Mouse (Mus musculus) kidney, postnatal 0 days (tissue): ENCODE measurements around the gene Sept9. TPM values are rescaled to one million over a fixed set of nuclear protein-coding genes. Genes with fewer than 3 reads are reported as not detected.

Experiments used
- ATAC-seq: fragments of 200-750 bp; cut with Nextera tagmentation; replicated peaks from 2 replicates; pipeline ENCODE4 v1.8.0; 2017; ENCODE audit warnings: low read depth, moderate number of reproducible peaks, moderate TSS enrichment, moderate library complexity; ENCODE audit not compliant: low FRiP score
- DNase-seq: peaks from one replicate; pipeline ENCODE4 v3.0.0-alpha.2; 2016; ENCODE audit warnings: low spot score
- H3K27ac ChIP-seq: fragments of 300-500 bp; sonication (generic); 2 replicates; pipeline ENCODE4 v1.5.1; 2014; ENCODE audit warnings: mild to moderate bottlenecking
- H3K27me3 ChIP-seq: fragments of 300-500 bp; sonication (generic); 2 replicates; pipeline ENCODE4 v1.6.1; 2014; ENCODE audit warnings: low read length, mixed read lengths; ENCODE audit not compliant: insufficient read depth
- H3K36me3 ChIP-seq: fragments of 300-500 bp; sonication (generic); 2 replicates; pipeline ENCODE4 v1.6.1; 2014; ENCODE audit warnings: low read length, mixed read lengths; ENCODE audit not compliant: insufficient read depth
- H3K4me1 ChIP-seq: fragments of 300-500 bp; sonication (generic); replicated peaks from 2 replicates; pipeline ENCODE4 v1.6.1; 2014; ENCODE audit warnings: antibody characterized with exemption, low read length, mixed read lengths; ENCODE audit not compliant: insufficient read depth
- H3K4me2 ChIP-seq: fragments of 300-500 bp; sonication (generic); 2 replicates; pipeline ENCODE4 v1.6.1; 2014; ENCODE audit warnings: mild to moderate bottlenecking, low read length, moderate library complexity, mixed read lengths
- H3K4me3 ChIP-seq: fragments of 300-500 bp; sonication (generic); replicated peaks from 2 replicates; pipeline ENCODE4 v1.5.1; 2014; ENCODE audit warnings: low read depth, low read length
- H3K9ac ChIP-seq: fragments of 300-500 bp; sonication (generic); 2 replicates; pipeline ENCODE4 v1.6.1; 2014; ENCODE audit warnings: low read depth, low read length
- H3K9me3 ChIP-seq: fragments of 300-500 bp; sonication (generic); replicated peaks from 2 replicates; pipeline ENCODE4 v1.6.1; 2016; ENCODE audit warnings: low read length, inconsistent platforms, mixed read lengths
- CTCF ChIP-seq: IDR thresholded peaks from 2 replicates; pipeline ENCODE4 v1.5.1; 2016; ENCODE audit warnings: antibody characterized with exemption, low read depth, mild to moderate bottlenecking, moderate library complexity
- WGBS: fragments of 180-500 bp; shearing (Covaris S2); extraction: QIAGEN DNeasy Blood & Tissue Kit; methylation state at CpG from one replicate; pipeline ENCODE4 v1.1.7; 2014; 5-methylcytosine and 5-hydroxymethylcytosine counted together
- polyA plus RNA-seq: library from polyadenylated mRNA; unstranded; fragments of >200 nt; fragmentation: Nextera tagmentation; extraction: Ambion mirVana; gene quantifications from 2 replicates; pipeline ENCODE4 v1.2.1, GENCODE M21; 2015

Gene Sept9
- polyA plus RNA-seq, 1 experiment from 2014 or later, result 71.2 TPM

GRCm38 (mm10) chr11:117174924-117175323 lies 24.5 kb upstream of the Sept9 start:
- DNase-seq (peak; percentile 70), ATAC-seq (no peak)
- Histone ChIP-seq H3K9ac (peak overlapping the region; percentile 0; the same call in 1 of the 2 replicates), H3K27me3 (no peaks in the 10 kb centered on the region), H3K36me3 (no peaks in the 10 kb centered on the region), H3K4me2 (peak overlapping the region; percentile 47), H3K4me3 (peak overlapping the region; percentile 24; the same call in 1 of the 2 replicates), H3K4me1 (no peaks in the 10 kb centered on the region; the same call in 1 of the 2 replicates), H3K27ac (peak overlapping the region; percentile 55), H3K9me3 (no peaks in the 10 kb centered on the region)
- no peak for TF ChIP-seq CTCF
- WGBS, result 27% methylated on average over 15 of the region's 15 CpGs

DNA sequence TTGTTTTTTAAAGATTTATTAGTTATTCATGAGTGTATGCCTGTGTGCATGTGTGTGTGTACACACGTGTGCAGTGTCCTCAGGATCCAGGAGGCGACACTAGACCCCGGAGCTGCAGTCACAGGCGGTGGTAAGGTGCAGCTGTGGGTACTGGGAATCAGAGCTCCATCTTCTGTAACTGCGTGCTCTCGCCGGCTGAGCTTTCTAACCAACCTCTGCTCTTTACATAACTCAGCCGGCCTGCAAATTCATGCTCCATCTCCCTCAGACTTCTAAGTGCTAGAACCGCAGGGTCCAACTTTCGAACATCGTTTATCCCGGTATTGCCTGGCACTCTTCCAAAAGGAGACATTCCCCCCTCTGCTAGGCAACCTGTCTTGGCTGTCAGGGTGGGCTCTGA lies 24.0 kb upstream of the Sept9 start:
- TF ChIP-seq CTCF, result no peak
- Histone ChIP-seq H3K4me1 (no peaks in the 10 kb centered on the region; the same call in 1 of the 2 replicates), H3K9me3 (no peaks in the 10 kb centered on the region), H3K4me3 (no peak overlapping the region), H3K27ac (no peak overlapping the region), H3K4me2 (no peak overlapping the region), H3K36me3 (no peaks in the 10 kb centered on the region), H3K27me3 (no peaks in the 10 kb centered on the region), H3K9ac (no peak overlapping the region)
- 63% methylated on average over 12 of the region's 12 CpGs for WGBS
- DNase-seq, result no peak
- no peak for ATAC-seq

DNA sequence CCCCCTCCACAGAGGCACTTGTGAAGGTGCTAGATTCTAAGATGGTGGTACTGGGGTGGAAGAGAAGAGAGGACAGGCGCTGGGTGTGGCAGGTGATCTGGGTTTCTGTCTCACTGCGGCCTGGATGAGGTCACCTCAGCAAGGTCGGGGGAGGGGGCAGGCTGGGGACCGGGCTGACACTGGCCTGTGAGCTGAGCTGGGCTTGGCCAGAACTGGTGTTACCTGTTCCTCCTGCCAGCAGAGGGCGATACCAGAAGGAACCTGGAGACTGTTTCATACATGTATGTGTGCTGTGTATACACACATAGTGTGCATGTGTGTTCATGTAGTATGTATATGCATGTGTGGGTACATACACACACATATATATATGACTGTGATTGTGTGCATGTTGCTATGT lies 23.2 kb upstream of the Sept9 start:
- Histone ChIP-seq H3K27ac (no peak overlapping the region), H3K9ac (no peak overlapping the region), H3K9me3 (no peaks in the 10 kb centered on the region), H3K4me1 (no peaks in the 10 kb centered on the region; the same call in 1 of the 2 replicates), H3K4me3 (no peak overlapping the region), H3K36me3 (no peaks in the 10 kb centered on the region), H3K27me3 (no peaks in the 10 kb centered on the region), H3K4me2 (no peak overlapping the region)
- WGBS, result 33% methylated on average over 5 of the region's 5 CpGs
- TF ChIP-seq CTCF, result peak; percentile 67
- ATAC-seq (peak; percentile 26; the same call in 1 of the 2 replicates), DNase-seq (peak; percentile 72)

DNA sequence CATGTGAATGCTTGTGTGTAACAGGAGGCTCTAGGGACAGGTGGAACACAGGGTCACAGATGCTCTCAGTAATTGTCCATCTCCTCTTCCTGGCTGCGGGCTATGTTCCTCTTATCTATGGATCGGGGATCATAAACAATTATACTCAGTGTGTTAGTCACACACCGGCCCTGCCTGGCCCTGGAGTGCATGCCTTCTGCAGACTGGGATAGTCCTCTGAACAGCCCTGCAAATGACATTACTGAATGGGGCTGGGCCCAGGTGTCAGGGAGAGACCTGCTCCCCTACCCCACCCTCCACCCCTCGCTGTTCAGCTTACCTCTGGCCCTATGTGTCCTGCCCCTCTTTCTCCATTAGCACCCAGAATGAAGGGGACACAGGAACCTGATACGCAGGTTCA lies 22.6 kb upstream of the Sept9 start:
- H3K27me3 ChIP-seq, result no peaks in the 10 kb centered on the region
- no peak for TF ChIP-seq CTCF
- no peak overlapping the region for H3K27ac ChIP-seq
- ATAC-seq (0 out of 2 replicates have a peak, but pooled peaks have one; percentile 2), DNase-seq (no peak)
- H3K9me3 ChIP-seq, result no peaks in the 10 kb centered on the region; the same call in 1 of the 2 replicates
- H3K4me2 ChIP-seq, result no peak overlapping the region
- H3K9ac ChIP-seq, result no peak overlapping the region
- H3K36me3 ChIP-seq, result no peaks in the 10 kb centered on the region
- no peak overlapping the region for H3K4me3 ChIP-seq
- 72% methylated on average over 5 of the region's 5 CpGs for WGBS
- H3K4me1 ChIP-seq, result no peaks in the 10 kb centered on the region; the same call in 1 of the 2 replicates

DNA sequence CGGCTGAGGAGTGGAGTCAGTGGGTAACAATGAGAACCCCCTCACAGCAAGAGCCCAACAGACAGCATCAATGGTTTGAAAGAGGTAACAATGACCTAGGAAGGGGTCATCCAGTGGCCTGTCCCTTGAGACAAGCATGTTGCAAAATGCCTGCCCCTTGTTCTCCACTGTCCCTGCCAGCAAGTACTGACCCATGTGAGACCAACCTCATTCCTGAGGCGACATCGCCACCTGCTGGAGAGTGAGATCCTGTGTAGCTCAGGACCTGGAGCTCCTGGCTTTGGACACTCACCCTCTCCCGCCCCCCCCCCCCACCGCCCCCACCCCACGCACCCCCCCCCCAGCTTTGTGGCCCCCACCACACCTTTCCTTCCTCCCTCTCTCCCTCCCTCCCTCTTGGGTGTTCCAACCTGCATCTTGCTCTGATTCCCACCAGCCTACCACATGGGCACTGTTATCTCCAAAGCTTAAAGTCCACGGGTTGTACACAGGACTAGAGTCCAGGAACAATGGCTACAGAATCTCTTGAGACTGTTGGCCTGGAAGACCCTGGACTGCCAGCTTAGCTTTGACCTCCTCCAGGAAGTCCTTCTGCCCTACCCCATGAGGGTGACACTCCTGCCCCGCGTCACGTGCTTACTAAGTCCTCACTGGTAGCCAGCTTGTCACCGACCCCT lies 22.0 kb upstream of the Sept9 start:
- H3K36me3 ChIP-seq, result no peaks in the 10 kb centered on the region
- DNase-seq, result peak; percentile 94
- 61% methylated on average over 8 of the region's 11 CpGs for WGBS
- TF ChIP-seq CTCF, result peak; percentile 78
- no peaks in the 10 kb centered on the region for H3K27me3 ChIP-seq
- H3K9ac ChIP-seq, result no peak overlapping the region
- no peak overlapping the region for H3K4me2 ChIP-seq
- H3K27ac ChIP-seq, result no peak overlapping the region
- H3K9me3 ChIP-seq, result no peaks in the 10 kb centered on the region; the same call in 1 of the 2 replicates
- no peak overlapping the region for H3K4me3 ChIP-seq
- ATAC-seq, result peak; percentile 72
- H3K4me1 ChIP-seq, result no peaks in the 10 kb centered on the region; the same call in 1 of the 2 replicates

GRCm38 (mm10) chr11:117179902-117180301 lies 19.6 kb upstream of the Sept9 start:
- Histone ChIP-seq H3K4me2 (no peak overlapping the region), H3K36me3 (no peaks in the 10 kb centered on the region), H3K4me1 (no peaks in the 10 kb centered on the region; the same call in 1 of the 2 replicates), H3K27ac (no peak overlapping the region), H3K9me3 (no peaks in the 10 kb centered on the region; the same call in 1 of the 2 replicates), H3K9ac (no peak overlapping the region), H3K4me3 (no peak overlapping the region), H3K27me3 (no peaks in the 10 kb centered on the region)
- DNase-seq, result no peak
- 90% methylated on average over 5 of the region's 5 CpGs for WGBS
- TF ChIP-seq CTCF, result peak; percentile 53; the same call in 1 of the 2 replicates
- ATAC-seq, result no peak
